Mouse (Mus musculus) frontal cortex, postnatal 14 days (tissue): ENCODE measurements around the gene Cyp2d11.
"Not testable (repeated sequence)": the region's sequence is repeated elsewhere in the genome, so short reads cannot be mapped to it uniquely, and the experiment has no call there.

ENCODE experiments used
- DNase-seq, 2 experiments: peaks; one replicate each; pipeline ENCODE4 v3.0.0; 2022; ENCODE audit warnings: low spot score in 2 of 2

Cyp2d11 gene

GRCm38 (mm10) chr15:82379871-82380713, 13.7 kb downstream of the Cyp2d11 start, which contains the start of gene Cyp2d22:
TSS of gene Cyp2d22 (minus strand) at chr15:82380260.
- DNase-seq: no peak

- DNase-seq: no peak
Observed at GRCm38 (mm10) chr15:82379511-82379870, 14.3 kb downstream of the Cyp2d11 start.

GRCm38 (mm10) chr15:82378261-82379180, 15.3 kb downstream of the Cyp2d11 start:
- DNase-seq: no peak

- no peak for DNase-seq
Observed at GRCm38 (mm10) chr15:82377701-82378100, 16.1 kb downstream of the Cyp2d11 start.

GRCm38 (mm10) chr15:82376393-82377138, 17.3 kb downstream of the Cyp2d11 start:
- no peak for DNase-seq

- no peak for DNase-seq
Observed at GRCm38 (mm10) chr15:82375855-82376254, 18.0 kb downstream of the Cyp2d11 start.

- no peak for DNase-seq
Observed at GRCm38 (mm10) chr15:82374437-82374836, 19.4 kb downstream of the Cyp2d11 start.

- DNase-seq: no peak
Observed at GRCm38 (mm10) chr15:82372991-82373390, 20.8 kb downstream of the Cyp2d11 start.

- DNase-seq: no peak
Observed at GRCm38 (mm10) chr15:82372446-82372845, 21.4 kb downstream of the Cyp2d11 start.

GRCm38 (mm10) chr15:82368851-82369250, 25.0 kb downstream of the Cyp2d11 start:
- DNase-seq: no peak

GRCm38 (mm10) chr15:82368146-82368545, 25.7 kb downstream of the Cyp2d11 start:
- DNase-seq: no peak

GRCm38 (mm10) chr15:82364561-82364960, 29.3 kb downstream of the Cyp2d11 start:
- DNase-seq: not testable (repeated sequence)

GRCm38 (mm10) chr15:82363801-82364200, 30.0 kb downstream of the Cyp2d11 start:
- DNase-seq: not testable (repeated sequence)

- DNase-seq: no peak
Observed at GRCm38 (mm10) chr15:82362234-82362633, 31.6 kb downstream of the Cyp2d11 start.

GRCm38 (mm10) chr15:82361459-82362018, 32.3 kb downstream of the Cyp2d11 start:
- no peak for DNase-seq

- no peak for DNase-seq
Observed at GRCm38 (mm10) chr15:82358431-82359260, 35.2 kb downstream of the Cyp2d11 start.

- peak; percentile 94 to 96 for DNase-seq
Observed at GRCm38 (mm10) chr15:82354126-82354945, 39.5 kb downstream of the Cyp2d11 start, which contains the start of gene Ndufa6. TSS of gene Ndufa6 (minus strand) at chr15:82354322.

GRCm38 (mm10) chr15:82353745-82354113, 40.1 kb downstream of the Cyp2d11 start:
- no peak for DNase-seq

GRCm38 (mm10) chr15:82353078-82353744, 40.6 kb downstream of the Cyp2d11 start:
- DNase-seq: no peak
